Mouse (Mus musculus) heart, postnatal 10 days (tissue): ENCODE data around the gene Dleu7. TPM values are rescaled to one million over a fixed set of nuclear protein-coding genes. Genes with fewer than 3 reads are reported as not detected.

Source experiments
- DNase-seq, 2 experiments: peaks; one replicate each; pipeline ENCODE4 v3.0.0; 2021
- intact Hi-C: fragments of 180-260 bp; cut with DNase I; formaldehyde crosslinking; loops from one replicate; pipeline ENCODE4 v1.15.1; 2025
- total RNA-seq, 2 experiments: library from RNA; stranded (reverse); gene quantifications; 2 replicates each; pipeline ENCODE4 v1.2.3; 2021

The Dleu7 gene
- under 1 TPM in 1 of 2 experiments, not detected in 1; 0.17 TPM for total RNA-seq

DNA sequence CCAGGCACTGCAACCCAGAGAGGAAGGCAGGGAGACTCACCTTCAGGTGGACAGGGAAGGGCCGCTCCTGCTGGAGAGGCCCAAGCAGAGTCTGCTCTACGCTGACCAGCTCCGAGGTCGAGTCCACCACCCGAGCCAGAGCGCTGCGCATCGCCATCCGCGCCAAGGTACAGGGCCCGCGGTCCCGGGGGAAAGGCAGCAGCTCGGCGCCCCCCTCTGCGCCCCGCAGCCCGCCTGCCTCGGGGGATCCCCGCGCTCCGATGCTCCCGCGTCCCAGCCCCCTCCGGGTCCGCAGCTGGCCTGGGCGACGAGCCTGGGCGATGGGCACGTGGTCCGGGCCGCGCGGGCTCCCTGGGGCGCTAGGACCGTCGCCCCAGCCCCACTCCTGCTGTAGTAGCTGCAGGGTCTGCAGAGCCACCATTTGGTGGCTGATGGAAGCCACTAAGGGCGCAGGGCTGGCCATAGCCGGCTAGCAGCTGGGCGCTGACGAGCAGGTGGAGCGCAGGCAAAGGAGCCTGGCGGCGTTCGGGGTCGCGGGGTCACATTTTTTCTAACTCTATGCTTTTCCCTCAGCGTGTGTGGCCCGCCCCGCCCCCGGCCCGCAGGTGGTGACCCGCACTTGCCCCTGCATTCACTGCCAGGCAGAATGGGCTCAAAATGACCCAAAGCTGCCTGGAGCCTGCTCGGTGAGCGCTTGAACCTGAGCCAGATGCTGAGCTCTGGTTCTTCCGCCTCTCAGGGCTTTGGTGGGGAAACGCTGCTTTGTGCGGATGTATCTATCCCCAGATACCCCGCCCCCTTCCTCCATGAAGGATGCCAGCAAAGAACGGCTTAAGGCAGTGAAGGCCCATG, at the start of gene Dleu7, which contains the start of gene Rnaseh2b:
TSS of gene Dleu7 (minus strand) at position 560 of the 852 bp plus-strand sequence.
TSS of gene Rnaseh2b (plus strand) at position 102 of the 852 bp plus-strand sequence.
- DNase-seq: peak; percentile 28 to 41
- intact Hi-C loops: no loop called here

DNA sequence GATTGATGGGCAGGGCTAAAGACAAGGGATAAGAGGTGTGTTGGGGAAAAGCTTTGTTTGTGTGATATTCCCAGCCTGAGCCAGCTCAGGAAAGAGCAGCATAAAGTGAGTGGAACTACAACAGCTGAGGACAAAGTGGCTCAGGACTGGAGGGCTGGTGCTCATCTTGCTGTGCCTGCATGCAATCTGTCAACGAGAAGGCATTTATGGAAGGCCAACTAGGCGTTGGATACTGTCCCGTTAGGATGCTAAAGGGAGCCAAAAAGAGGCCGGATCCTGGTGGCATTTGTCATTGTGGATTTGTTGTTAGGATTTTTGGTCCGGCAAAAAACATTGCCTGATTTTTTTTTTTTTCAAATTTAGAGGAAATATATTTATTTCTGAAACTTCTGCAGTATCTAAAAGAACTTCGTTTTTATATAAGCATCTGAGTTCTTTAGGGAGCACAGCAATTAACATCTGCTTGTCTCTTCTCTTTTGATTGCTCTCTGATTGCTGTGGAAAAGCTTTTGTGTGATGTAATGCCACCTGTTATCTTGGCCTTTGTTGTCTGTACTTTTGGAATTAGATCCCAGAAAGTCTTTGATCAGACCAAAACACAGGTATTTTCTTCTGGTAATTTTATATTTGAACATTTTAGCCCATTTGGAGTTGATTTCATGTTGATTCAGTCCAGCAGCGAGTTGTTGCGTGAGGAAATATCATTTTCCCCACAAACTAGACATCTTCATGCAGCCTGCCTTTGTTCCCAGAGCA, 49.2 kb upstream of the Dleu7 start:
- intact Hi-C loops: no loop called here
- peak; percentile 35 to 40 for DNase-seq

DNA sequence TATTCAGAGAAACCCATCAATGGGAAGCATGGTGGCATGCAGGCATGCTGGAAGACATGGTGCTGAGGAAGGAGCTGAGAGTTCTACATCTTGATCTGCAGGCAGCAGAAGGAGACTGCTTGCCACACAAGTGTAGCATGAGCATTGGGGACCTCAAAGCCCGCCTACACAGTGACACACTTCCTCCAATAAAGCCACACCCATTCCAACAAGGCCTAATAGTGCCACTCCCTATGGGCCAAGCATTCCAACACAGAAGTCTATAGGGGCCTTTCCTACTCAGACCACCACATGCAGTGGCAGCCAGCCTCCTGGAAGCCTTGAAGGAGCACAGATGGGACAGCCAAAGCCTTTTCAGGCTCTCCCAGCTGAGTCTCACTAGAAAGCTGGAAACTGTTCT, 46.3 kb upstream of the Dleu7 start:
- intact Hi-C loops: no loop called here
- DNase-seq: peak; percentile 36 to 38

DNA sequence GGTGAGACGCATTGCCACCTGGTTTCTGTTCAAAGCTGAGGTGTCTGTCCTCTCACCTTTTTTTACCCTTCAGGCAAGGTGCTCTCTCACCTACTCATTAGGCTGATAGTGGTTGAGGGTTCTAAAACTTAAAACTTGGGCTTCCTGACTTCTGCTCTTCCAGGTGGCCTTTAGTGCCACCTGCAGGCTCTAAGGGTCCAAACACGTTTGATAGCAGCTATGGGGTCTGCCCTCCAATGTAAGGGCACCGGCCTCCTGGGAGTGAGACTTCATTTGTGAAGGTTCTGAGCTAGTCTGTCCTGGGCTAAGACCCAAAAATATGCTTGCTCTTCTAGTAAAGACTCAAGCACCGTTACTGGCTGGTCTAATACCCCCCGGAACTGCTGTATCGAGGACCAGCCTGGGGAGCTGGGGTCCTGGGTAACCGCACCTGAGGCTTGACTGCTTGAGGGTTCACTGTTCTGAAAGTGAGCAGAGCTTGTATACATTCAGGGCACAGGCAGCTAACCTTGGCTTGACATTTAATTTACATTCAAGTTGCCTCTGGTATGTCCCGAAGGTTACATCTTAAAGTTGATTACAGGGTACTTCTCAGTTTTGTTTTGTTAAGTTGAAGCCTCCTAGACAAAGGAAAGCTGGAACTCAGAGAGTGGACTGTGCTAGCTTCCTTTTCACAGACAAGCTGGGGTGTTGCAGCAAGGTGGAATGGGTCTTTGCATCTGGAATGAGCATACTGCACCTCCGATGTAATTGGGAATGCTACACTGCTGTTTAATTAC, 41.3 kb upstream of the Dleu7 start:
- no peak for DNase-seq
- intact Hi-C loops: loop anchor here (2.0 to 5.0 kb wide), 2 partner anchors 82 to 123 kb away; partner anchors contain the start of gene Gucy1b2

DNA sequence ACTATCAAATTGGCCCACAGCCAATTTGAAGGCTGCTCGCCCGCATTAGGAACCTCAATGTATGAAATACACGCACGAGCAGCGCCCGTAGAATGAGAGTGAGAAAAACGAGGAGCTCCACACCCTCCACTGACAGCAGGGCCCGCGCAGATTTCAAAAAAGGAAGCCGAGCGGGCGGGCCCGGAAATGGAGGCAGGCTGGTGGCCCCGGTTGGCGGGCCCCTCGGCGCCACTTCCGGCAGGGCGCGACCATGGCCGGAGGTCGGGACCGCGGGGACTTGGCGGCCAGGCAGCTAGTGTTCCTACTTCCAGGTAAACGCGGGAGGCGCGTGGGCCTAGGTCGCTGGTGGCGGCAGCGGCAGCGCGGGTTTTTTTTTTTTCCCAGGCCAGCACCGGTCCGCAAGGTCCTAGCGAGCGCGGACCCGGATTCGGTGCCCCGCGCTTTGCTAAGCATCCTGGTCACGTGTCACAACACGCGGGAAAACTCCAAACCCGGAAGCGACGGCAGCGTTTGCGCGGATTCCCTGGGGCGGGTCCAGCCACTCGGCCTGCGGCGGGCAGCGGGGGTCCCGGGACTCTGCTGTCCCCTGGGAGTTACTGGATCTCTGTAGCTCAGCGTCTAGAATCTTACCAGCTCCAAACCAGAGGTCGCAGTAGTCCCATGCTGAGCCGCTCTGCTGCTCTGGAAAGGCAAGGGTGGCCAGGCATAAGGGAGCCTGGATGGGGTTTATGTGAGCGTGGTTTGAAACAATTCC, 39.2 kb upstream of the Dleu7 start:
- DNase-seq: peak; percentile 92 to 93
- intact Hi-C loops: loop anchor here (2.0 to 5.0 kb wide), 2 partner anchors 80 to 125 kb away; partner anchors contain the start of gene Gucy1b2

DNA sequence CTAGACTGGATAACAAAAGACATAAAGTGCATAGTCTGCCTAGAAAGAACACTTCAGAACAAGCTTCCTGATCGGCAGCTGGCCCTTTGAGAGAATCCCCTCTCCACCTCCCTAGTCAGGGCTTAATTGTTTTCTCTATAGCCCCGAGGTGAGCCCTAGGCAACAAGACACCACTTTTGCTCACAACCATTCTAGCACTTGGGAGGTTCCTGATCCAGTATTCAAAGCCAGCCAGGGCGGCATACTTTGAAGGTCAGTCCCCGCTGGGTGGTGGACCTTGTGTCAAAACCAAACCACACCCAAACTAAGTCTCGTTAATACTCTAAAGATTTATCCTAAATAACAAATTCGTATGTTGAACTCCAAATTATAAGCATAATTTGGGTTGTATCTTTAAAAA, 38.6 kb upstream of the Dleu7 start:
- intact Hi-C loops: loop anchor here (5.0 kb wide), 1 partner anchor 79 kb away; no protein-coding TSS in a partner anchor
- no peak for DNase-seq

DNA sequence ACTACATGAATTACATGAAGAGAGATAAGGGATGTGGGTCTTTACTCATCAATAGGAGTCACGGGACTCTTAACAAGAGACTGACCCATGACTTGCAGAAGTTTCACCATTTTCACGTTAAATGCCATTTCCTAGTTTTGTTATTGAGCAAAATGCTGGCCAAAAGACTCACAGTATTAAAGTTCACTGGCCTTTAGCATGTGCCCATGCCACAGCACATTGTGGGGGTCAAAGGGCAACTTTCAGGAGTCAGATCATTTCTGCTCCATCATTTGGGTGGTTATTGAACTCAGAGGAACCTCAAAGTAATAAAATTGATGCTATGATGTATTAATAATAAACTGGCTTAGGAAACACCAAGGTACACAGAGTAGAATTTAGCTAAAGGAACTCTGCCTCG, 36.8 kb upstream of the Dleu7 start:
- intact Hi-C loops: loop anchor here (5.0 kb wide), 1 partner anchor 77 kb away; no protein-coding TSS in a partner anchor
- DNase-seq: no peak

DNA sequence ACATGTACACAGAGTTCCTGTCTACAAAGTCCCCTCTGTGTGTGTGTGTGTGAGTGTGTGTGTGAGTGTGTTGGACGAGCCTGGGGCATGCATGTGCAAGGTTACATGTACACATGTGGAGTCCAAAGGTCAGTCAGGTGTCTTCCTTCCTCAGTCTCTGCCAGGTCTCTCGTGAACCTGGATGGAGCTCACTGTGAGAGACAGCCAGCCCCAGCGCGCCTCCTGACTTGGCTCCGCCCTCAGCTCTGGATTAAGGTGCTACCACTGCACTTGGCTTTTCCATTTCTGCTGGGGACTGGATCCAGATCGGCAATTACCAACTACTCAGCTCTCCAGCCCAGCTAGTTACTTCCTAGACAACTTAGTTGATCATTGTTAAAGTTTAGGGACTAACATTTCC, 35.8 kb upstream of the Dleu7 start:
- intact Hi-C loops: no loop called here
- DNase-seq: no peak

DNA sequence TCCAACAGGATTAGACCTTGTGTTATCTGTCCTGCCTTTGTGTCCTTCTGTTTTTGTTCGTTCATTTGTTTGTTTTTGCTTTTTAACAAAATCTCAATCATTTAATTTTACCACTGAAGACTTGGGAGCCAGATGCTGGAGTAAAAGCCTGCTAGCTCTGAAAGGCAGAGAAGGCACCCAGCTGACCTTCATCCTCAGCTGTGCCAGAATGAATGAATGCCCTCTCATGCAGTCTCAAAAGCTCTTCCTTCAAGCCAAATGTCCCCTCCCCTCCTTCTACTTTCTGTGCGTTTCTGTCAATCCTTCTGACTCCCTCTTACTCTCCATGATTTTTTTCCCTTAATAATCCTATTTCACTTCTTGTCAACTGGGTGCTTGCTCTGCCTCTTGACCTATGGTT, 34.3 kb upstream of the Dleu7 start:
- no peak for DNase-seq
- intact Hi-C loops: no loop called here

DNA sequence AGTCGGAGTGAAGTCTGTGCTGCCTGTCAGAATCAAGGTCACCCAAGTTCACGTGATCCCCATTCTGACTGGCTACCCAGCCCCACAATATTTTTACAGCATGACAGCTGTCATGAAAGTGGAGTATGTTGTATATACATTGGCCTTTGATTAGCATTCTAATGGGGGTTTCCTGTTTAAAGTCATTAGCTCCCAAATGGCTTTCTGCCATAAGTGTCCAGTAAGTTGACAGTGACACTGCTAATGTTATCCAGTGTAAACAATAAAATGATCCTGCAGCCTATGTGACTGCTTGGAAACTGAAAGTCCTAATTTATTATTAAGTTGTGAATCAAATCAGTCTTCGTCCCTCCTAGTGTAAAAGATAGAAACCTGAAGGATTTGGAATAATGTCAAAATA, 33.2 kb upstream of the Dleu7 start:
- intact Hi-C loops: no loop called here
- no peak for DNase-seq

DNA sequence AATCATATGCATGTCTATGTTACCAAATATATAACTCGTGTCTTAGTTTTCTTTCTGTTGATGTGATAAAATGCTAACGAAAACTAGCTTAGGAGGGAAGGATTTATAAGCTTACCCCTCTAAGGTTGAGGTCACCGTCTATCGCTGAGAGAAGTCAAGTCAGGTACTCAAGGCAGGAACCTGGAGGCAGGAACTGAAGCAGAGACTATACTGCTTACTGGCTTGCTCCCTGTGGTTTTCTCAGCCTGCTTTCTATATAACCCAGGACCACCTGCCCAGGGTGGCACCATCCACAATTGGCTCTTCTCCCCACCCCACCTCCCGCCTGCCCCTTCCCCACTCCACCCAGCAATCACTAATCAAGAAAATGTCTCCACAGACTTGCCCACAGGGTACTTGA, 32.1 kb upstream of the Dleu7 start:
- intact Hi-C loops: no loop called here
- no peak for DNase-seq

DNA sequence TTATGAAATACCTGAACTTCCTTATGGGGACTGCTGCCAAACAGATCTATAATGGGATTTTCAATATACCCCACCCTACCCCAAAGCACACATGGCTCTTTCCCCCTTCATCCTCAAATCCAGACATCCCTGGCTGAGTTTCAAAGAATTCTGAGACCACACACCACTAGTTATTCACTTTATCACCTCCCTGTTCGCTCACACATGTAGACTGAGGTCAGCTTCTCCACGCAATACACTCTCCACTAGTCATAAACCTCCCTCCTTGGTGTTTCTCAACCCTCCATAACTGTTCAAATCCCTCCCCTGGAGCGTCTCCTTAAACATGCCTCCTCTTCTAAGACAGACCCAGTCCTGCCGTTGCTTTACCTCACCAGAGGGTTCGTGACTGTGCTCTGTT, 30.6 kb upstream of the Dleu7 start:
- intact Hi-C loops: no loop called here
- DNase-seq: no peak

DNA sequence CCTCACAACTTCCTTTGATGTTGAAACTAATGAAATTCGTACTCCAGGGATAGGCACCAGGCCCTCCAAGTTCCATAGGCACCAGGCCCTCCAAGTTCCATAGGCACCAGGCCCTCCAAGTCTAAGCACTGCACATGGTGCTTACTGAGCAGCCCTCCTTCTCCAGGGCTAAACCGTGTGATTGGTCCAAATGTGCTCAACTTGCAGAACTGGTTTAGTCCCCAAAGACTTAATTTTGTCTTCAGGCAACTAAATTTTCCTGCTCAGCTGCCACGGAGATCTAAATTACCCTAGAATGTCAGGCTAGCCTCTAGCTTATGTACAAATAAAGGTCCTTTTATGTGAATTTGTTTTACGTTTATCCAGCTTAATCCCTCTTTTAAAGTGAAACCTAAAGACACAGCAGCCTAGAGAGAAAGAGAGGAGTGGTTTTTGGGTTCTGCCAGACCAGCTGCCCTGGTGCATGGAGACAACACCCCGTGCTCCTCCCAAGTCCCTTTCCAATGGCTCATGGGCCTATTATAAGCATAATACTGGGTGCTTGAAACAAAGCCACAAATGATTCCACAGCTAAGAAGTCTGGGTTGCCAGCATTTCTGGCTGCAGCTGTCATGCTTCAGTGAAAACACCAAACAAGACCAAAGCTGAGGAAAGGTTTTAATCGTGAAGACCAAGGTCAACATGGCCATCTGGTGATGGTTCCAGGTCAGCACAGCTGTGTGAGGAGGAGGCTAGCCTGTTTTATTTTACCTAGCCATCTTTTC, 29.9 kb upstream of the Dleu7 start:
- intact Hi-C loops: no loop called here
- peak; percentile 35 to 49 for DNase-seq

DNA sequence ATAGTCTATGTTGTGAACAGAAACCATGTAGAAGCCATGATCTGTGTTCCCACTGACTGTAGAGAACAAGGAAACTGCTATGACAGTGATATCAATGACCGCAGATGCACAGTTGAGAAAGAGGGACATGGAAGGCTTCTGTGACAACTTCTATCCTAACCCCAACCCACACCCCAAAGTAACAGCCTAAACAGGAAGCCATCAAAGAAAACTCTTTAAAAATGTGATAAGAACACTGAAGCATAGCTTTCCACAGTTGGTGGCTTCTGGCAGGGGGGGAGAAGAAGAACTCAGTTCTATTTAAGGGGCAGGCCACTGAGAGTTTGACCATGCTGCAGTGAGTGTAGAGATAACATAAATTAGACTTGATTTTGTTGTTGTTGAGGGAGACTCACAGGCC, 18.8 kb upstream of the Dleu7 start:
- no peak for DNase-seq
- intact Hi-C loops: no loop called here

DNA sequence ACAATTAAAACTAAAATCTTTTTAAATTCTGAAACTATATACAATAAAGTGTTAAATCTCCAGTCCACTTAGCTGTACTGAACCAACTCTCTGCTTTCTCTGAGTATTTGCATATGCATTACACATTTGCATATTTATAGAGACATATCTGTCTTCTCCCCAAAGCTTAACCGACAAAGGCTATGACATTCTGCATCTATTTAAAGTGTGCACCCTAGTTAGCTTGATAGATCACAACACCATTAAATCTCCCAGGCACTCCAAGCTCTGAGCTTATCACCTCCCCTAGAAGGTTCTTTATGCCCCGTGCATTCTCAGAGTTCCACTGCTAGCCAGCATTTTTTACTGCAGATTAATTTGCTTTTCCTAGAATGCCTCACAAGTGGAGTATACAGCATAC, 16.2 kb upstream of the Dleu7 start:
- DNase-seq: no peak
- intact Hi-C loops: no loop called here

DNA sequence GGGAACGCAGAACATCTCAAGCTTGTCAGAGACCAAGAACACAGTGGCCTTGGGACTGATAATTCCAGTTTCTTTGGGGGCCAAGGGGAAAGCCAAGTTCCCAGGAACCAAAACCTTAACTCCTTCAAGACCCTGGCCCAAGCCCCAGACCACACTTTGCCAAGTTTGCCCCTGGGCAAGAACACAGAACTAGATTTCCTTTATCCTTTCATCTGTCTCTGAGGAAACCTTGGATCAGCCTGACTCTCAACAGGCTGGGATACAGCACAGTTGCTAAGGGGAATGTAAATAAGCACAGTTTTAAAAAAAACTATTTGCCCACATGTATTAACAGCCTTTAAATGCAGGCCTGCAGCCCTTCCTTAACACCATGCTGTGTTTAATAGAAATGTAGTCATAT, 14.7 kb upstream of the Dleu7 start:
- intact Hi-C loops: no loop called here
- no peak for DNase-seq

DNA sequence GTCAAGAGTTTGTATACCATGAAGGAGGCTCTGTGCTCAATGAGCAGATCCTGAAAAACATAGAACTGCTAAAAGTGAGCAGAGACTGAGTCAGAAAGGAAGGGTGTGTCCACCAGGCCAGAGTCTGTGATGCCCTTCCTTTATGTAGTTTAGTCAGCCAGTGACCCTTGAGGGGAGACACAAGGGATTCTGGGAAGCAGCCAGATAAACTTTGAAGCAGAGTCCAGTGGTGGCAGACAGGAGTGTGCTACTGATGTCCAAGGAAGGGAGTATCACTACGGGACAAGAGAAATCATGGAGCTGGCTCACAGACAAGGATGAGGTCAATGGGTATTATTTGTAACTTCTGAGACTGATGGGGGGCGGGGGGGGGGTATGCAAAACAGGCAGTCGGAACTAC, 7.2 kb upstream of the Dleu7 start:
- intact Hi-C loops: no loop called here
- DNase-seq: no peak

DNA sequence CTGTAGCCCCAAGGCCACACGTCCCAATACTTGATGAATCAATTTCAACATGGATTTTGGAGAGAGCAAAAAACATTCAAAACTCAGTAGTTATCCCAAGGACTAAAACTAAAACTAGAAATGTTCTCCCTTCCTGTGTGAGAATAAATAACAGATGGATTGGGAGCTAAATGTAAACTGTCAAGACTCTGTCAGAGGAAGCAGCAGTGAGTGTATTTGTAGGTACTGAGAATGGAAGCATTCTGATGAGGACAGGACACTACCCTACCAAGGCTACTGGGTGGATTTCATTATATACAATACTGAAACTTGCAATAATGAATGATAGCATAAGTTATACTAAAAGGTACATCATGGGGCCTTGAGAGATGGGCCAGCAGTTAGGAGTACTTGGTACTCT, 6.0 kb upstream of the Dleu7 start:
- no peak for DNase-seq
- intact Hi-C loops: no loop called here

DNA sequence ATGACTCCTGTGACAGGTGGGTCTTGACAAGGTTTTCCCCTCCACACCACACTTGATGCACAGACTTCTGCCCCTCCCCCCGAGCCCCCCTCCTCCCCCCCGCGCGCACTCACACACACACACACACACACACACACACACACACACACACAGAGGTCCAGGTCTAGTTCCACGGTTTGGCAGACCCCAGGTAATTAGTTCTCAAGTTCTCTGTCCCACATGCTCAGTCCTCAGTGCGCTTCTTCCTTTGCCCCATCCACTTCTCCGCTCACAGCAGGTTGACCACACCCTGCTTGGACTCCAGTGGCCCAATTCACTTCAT, 720 bp downstream of the Dleu7 start:
- intact Hi-C loops: no loop called here
- DNase-seq: no peak
